Mouse (Mus musculus): ENCODE data around the gene Ankk1.

- TF ChIP-seq CTCF (conservative IDR thresholded peaks at IDR 0.05; ENCODE audit: low read length) (no peak), NANOG (IDR thresholded peaks at IDR 0.05; ENCODE audit: borderline replicate concordance, low read length) (no peak)
Observed at GRCm38 (mm10) chr9:49379962-49380361, 46.9 kb downstream of the Ankk1 start.

Measured in E14TG2a.4 (cell line).